Mouse (Mus musculus) C2C12 (cell line): Measurements from ENCODE around the gene Arl8b.

ENCODE experiments used
- CEBPB ChIP-seq: IDR thresholded peaks from one replicate; pipeline ENCODE4 v1.6.1; 2011; ENCODE audit warnings: low read depth, mild to moderate bottlenecking, control low read depth, moderate library complexity
- CTCF ChIP-seq: IDR thresholded peaks from one replicate; pipeline ENCODE4 v1.5.1; 2011; ENCODE audit not compliant: control insufficient read depth, insufficient read depth, insufficient read length
- MAX ChIP-seq: IDR thresholded peaks from one replicate; pipeline ENCODE4 v1.6.1; 2011; ENCODE audit warnings: mild to moderate bottlenecking, control low read depth
- MYOD1 ChIP-seq: IDR thresholded peaks from one replicate; pipeline ENCODE4 v1.6.1; 2011; ENCODE audit warnings: low read depth; ENCODE audit not compliant: control insufficient read depth, insufficient read length
- MYOG ChIP-seq: IDR thresholded peaks from one replicate; pipeline ENCODE4 v1.6.1; 2011; ENCODE audit not compliant: control insufficient read depth, insufficient read length; ENCODE audit errors: extremely low read depth

DNA sequence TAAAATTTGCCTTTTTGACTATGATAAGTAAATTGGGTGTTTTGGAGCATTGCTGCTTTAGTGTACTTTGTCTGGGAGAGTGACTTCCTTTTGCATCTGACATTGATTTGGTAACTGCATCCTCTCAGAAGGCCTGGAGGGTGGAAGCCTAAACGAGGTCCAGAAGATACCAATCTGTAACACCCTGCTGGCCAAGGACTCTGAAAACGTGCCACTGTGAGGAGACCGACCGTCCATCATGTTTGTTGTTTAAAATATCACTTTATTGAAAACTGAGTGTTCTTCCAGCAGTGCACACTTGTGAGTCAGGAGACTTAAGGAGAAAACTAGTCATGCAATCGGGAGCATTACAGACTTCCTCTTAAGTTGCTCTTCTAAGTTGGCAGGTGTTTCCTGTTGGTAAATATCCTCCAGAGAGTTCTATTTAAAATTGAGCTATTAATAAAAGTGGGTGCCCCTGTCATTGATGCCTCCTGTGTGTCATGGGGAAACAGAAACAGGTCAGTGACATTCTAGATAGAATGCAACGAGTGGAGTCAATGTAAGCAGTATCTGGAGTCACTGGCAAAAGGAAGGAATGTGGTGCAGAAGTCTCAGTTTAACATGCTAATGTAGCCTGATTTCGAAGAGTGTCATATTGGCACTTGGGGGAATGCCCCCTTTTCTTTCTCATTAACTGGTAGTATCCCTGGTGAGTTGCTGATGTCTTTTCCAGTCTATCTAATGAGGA, 42.1 kb downstream of the Arl8b start:
- no peak for TF ChIP-seq CTCF
- TF ChIP-seq CEBPB: no peak
- TF ChIP-seq MYOG: no peak
- TF ChIP-seq MYOD1: no peak
- TF ChIP-seq MAX: no peak
